Mouse (Mus musculus): Measurements from ENCODE around the gene Pglyrp4. TPM values are rescaled to one million over a fixed set of nuclear protein-coding genes. Genes with fewer than 3 reads are reported as not detected.
"Not testable (repeated sequence)": the region's sequence is repeated elsewhere in the genome, so short reads cannot be mapped to it uniquely, and the experiment has no call there.

Gene Pglyrp4
- polyA plus RNA-seq, 1 experiment = not detected

DNA sequence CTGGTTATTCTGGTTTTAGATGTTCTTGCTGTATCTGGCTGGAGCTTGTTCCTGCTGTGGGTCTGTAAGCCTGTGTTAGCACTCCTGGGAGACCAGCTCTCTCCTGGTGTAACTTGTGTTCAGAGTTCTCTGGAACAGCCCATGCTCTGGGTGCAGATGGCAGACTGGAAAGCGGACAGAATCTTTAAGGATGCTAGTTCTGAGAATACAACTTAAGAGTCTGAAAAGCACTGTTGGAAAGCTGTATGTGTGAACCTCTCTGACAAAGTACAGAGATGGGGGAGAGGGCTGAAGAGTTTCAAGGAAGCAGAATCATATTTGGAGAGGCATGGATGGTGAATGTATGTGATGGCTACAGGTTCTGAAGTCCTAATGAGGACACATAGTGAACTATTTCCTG lies 23.0 kb downstream of the Pglyrp4 start:
- Histone ChIP-seq H3K4me3 (replicated peaks) (no peak overlapping the region), H3K4me1 (ENCODE audit: control insufficient read depth) (no peaks in the 10 kb centered on the region), H3K36me3 (ENCODE audit: control insufficient read depth) (no peaks in the 10 kb centered on the region), H3K9me3 (ENCODE audit: control insufficient read depth, low read length) (peaks cover 4% of the 10 kb centered on the region; the same call in 1 of the 2 replicates), H3K27me3 (ENCODE audit: control insufficient read depth) (no peaks in the 10 kb centered on the region)
- TF ChIP-seq GATA1 (IDR thresholded peaks at IDR 0.05; ENCODE audit: low read length) = no peak
- no peak for TF ChIP-seq TAL1 (IDR thresholded peaks at IDR 0.05; ENCODE audit: low read length)

DNA sequence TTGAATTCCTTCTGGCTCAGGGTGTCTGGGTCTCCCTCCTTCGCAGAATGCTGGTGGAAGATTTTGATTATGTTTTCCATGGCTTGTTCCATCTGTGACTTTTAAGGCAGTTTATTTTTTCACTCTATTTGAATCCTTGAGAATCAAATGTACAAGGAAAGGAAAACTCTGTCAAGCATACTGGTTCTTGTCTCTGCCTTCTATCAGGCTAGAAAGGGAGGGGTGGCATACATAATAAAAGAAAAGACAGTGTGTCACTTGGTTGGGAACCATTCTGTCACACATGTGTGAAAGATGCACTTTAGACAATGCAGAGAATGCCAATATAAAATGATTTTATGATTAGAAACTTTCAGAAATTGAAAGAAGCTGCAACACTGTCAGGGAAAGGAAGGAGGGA lies 51.1 kb downstream of the Pglyrp4 start, which contains the start of gene Gm5849:
Gene Gm5849, minus strand, starts transcription at position 101 of the 400 bp plus-strand sequence.
- H3K27me3 ChIP-seq (ENCODE audit: control insufficient read depth); H3K36me3 ChIP-seq (ENCODE audit: control insufficient read depth); H3K9me3 ChIP-seq (ENCODE audit: control insufficient read depth, low read length); H3K4me1 ChIP-seq (ENCODE audit: control insufficient read depth); H3K4me3 ChIP-seq (replicated peaks): not testable (repeated sequence)

Other genes with a start within 250 kb of the Pglyrp4 start
- 0.11 and 0.14 TPM in 2 replicates for gene Snapin, start 235.9 kb upstream of the Pglyrp4 start, polyA plus RNA-seq (2012)
- 7.2 and 8.0 TPM in 2 replicates for gene Chtop, start 217.4 kb upstream of the Pglyrp4 start, polyA plus RNA-seq (2012)
- 0.15 and 0.23 TPM in 2 replicates for gene S100a1, start 212.5 kb upstream of the Pglyrp4 start, polyA plus RNA-seq (2012)
- gene S100a13, start 212.5 kb upstream of the Pglyrp4 start, polyA plus RNA-seq (2012) = 0.67 and 0.76 TPM in 2 replicates
- not detected in 2 replicates for gene S100a14, start 200.1 kb upstream of the Pglyrp4 start, polyA plus RNA-seq (2012)
- gene S100a16, start 189.7 kb upstream of the Pglyrp4 start, polyA plus RNA-seq (2012) = 0.23 and 0.51 TPM in 2 replicates
- gene S100a3, start 166.3 kb upstream of the Pglyrp4 start, polyA plus RNA-seq (2012) = not detected in 2 replicates
- gene S100a2, start 136.7 kb upstream of the Pglyrp4 start, polyA plus RNA-seq (2012) = not detected in 2 replicates
- gene Gm42674, start 125.0 kb upstream of the Pglyrp4 start, polyA plus RNA-seq (2012) = not detected in 2 replicates
- not detected in 2 replicates for gene S100a4, start 123.1 kb upstream of the Pglyrp4 start, polyA plus RNA-seq (2012)
- gene S100a5, start 118.4 kb upstream of the Pglyrp4 start, polyA plus RNA-seq (2012) = not detected in 2 replicates
- gene S100a6, start 114.0 kb upstream of the Pglyrp4 start, polyA plus RNA-seq (2012) = not detected in 2 replicates
- not detected in 2 replicates for gene S100a7a, start 72.9 kb upstream of the Pglyrp4 start, polyA plus RNA-seq (2012)
- not detected in 2 replicates for gene S100a8, start 57.9 kb upstream of the Pglyrp4 start, polyA plus RNA-seq (2012)
- gene S100a9, start 31.2 kb upstream of the Pglyrp4 start, polyA plus RNA-seq (2012) = 0.15 and 0.71 TPM in 2 replicates
- gene Gm5849, start 51.0 kb downstream of the Pglyrp4 start, polyA plus RNA-seq (2012) = not detected in 2 replicates

All from erythroblast, embryonic 14.5 days (primary cell).